Mouse (Mus musculus): ENCODE measurements around the gene Arhgap22. TPM values are rescaled to one million over a fixed set of nuclear protein-coding genes. Genes with fewer than 3 reads are reported as not detected.

Arhgap22 gene
- total RNA-seq (2021), result 1 to 10 TPM; 1.5 to 2.1 TPM

- peak; percentile 56 for DNase-seq (ENCODE audit: low spot score)
- intact Hi-C loops (cut with DNase I), result loop anchor here (1.0 to 5.0 kb wide), 2 partner anchors 89 to 158 kb away; no protein-coding TSS in a partner anchor
Observed at GRCm38 (mm10) chr14:33213823-33214766, at the start of gene Arhgap22. Gene Arhgap22, plus strand, starts transcription at chr14:33214026.

GRCm38 (mm10) chr14:33168750-33169149 is 45.1 kb upstream of the Arhgap22 start:
- DNase-seq (ENCODE audit: low spot score), result no peak
- intact Hi-C loops (cut with DNase I), result no loop called here

GRCm38 (mm10) chr14:33171942-33172341 is 41.9 kb upstream of the Arhgap22 start:
- intact Hi-C loops (cut with DNase I), result no loop called here
- no peak for DNase-seq (ENCODE audit: low spot score)

GRCm38 (mm10) chr14:33175059-33175821 is 38.6 kb upstream of the Arhgap22 start:
- no peak for DNase-seq (ENCODE audit: low spot score)
- intact Hi-C loops (cut with DNase I), result no loop called here

GRCm38 (mm10) chr14:33180102-33180501 is 33.7 kb upstream of the Arhgap22 start:
- no peak for DNase-seq (ENCODE audit: low spot score)
- intact Hi-C loops (cut with DNase I), result no loop called here

GRCm38 (mm10) chr14:33185068-33185800 is 28.6 kb upstream of the Arhgap22 start, which contains the start of gene Wdfy4:
Gene Wdfy4, minus strand, starts transcription at chr14:33185508.
- DNase-seq (ENCODE audit: low spot score), result peak; percentile 10
- intact Hi-C loops (cut with DNase I), result no loop called here

GRCm38 (mm10) chr14:33187201-33187600 is 26.6 kb upstream of the Arhgap22 start:
- intact Hi-C loops (cut with DNase I), result no loop called here
- no peak for DNase-seq (ENCODE audit: low spot score)

GRCm38 (mm10) chr14:33189230-33189629 is 24.6 kb upstream of the Arhgap22 start:
- no peak for DNase-seq (ENCODE audit: low spot score)
- intact Hi-C loops (cut with DNase I), result no loop called here

GRCm38 (mm10) chr14:33189849-33190423 is 23.9 kb upstream of the Arhgap22 start:
- no peak for DNase-seq (ENCODE audit: low spot score)
- intact Hi-C loops (cut with DNase I), result no loop called here

- no peak for DNase-seq (ENCODE audit: low spot score)
- intact Hi-C loops (cut with DNase I), result no loop called here
Observed at GRCm38 (mm10) chr14:33190646-33191045, 23.2 kb upstream of the Arhgap22 start.

- no peak for DNase-seq (ENCODE audit: low spot score)
Observed at GRCm38 (mm10) chr14:33193762-33194161, 20.1 kb upstream of the Arhgap22 start.

GRCm38 (mm10) chr14:33194241-33194640 is 19.6 kb upstream of the Arhgap22 start:
- intact Hi-C loops (cut with DNase I), result no loop called here

More at GRCm38 (mm10) chr14:33193762-33194161, 20.1 kb upstream of the Arhgap22 start:
- intact Hi-C loops (cut with DNase I), result no loop called here

GRCm38 (mm10) chr14:33202161-33202560 is 11.7 kb upstream of the Arhgap22 start:
- intact Hi-C loops (cut with DNase I), result loop anchor here (5.0 to 10.0 kb wide), 3 partner anchors 55 to 597 kb away; no protein-coding TSS in a partner anchor
- DNase-seq (ENCODE audit: low spot score), result no peak

More at GRCm38 (mm10) chr14:33194241-33194640, 19.6 kb upstream of the Arhgap22 start:
- DNase-seq (ENCODE audit: low spot score), result no peak

- no peak for DNase-seq (ENCODE audit: low spot score)
- intact Hi-C loops (cut with DNase I), result loop anchor here (5.0 to 10.0 kb wide), 3 partner anchors 56 to 598 kb away; no protein-coding TSS in a partner anchor
Observed at GRCm38 (mm10) chr14:33202885-33203284, 10.9 kb upstream of the Arhgap22 start.

- DNase-seq (ENCODE audit: low spot score), result no peak
- intact Hi-C loops (cut with DNase I), result loop anchor here (2.0 to 10.0 kb wide), 4 partner anchors 56 to 599 kb away; no protein-coding TSS in a partner anchor
Observed at GRCm38 (mm10) chr14:33203777-33204176, 10.0 kb upstream of the Arhgap22 start.

- DNase-seq (ENCODE audit: low spot score), result no peak
- intact Hi-C loops (cut with DNase I), result loop anchor here (2.0 to 10.0 kb wide), 3 partner anchors 241 to 601 kb away; no protein-coding TSS in a partner anchor
Observed at GRCm38 (mm10) chr14:33205280-33205965, 8.4 kb upstream of the Arhgap22 start.

GRCm38 (mm10) chr14:33207011-33207410 is 6.8 kb upstream of the Arhgap22 start:
- intact Hi-C loops (cut with DNase I), result loop anchor here (10.0 kb wide), 2 partner anchors 242 to 602 kb away; no protein-coding TSS in a partner anchor
- DNase-seq (ENCODE audit: low spot score), result no peak

- intact Hi-C loops (cut with DNase I), result loop anchor here (10.0 kb wide), 2 partner anchors 244 to 604 kb away; no protein-coding TSS in a partner anchor
- DNase-seq (ENCODE audit: low spot score), result no peak
Observed at GRCm38 (mm10) chr14:33208331-33208730, 5.5 kb upstream of the Arhgap22 start.
